Mouse (Mus musculus) lung, adult 2 months (tissue): ENCODE measurements around the gene Mus81. TPM values are rescaled to one million over a fixed set of nuclear protein-coding genes. Genes with fewer than 3 reads are reported as not detected.

ENCODE experiments used
- DNase-seq: peaks from one replicate; pipeline ENCODE4 v3.0.0; 2022
- H3K4me1 ChIP-seq: fragments of 200-500 bp; 2 replicates; pipeline ENCODE4 v1.6.1; 2011; ENCODE audit warnings: low read length; ENCODE audit not compliant: control insufficient read depth, insufficient read depth
- H3K4me3 ChIP-seq: fragments of 200-500 bp; replicated peaks from 2 replicates; pipeline ENCODE3; 2011; ENCODE audit warnings: low read depth, mild to moderate bottlenecking, control low read depth, low read length; ENCODE audit errors: extremely low read depth
- CTCF ChIP-seq: fragments of 200-500 bp; IDR thresholded peaks from 2 replicates; pipeline ENCODE4 v1.5.1; 2011; ENCODE audit warnings: mild to moderate bottlenecking, low read length, control low read depth; ENCODE audit not compliant: insufficient read depth
- POLR2A ChIP-seq: fragments of 200-500 bp; IDR thresholded peaks from 2 replicates; pipeline ENCODE4 v1.6.1; 2011; ENCODE audit warnings: low read depth, mild to moderate bottlenecking, control low read depth, low read length, borderline replicate concordance; ENCODE audit errors: extremely low read depth
- WGBS: fragments of 180-500 bp; shearing (Covaris S2); methylation state at CpG from one replicate; pipeline ENCODE4 v1.1.7; 2018; 5-methylcytosine and 5-hydroxymethylcytosine counted together
- polyA plus RNA-seq: library from polyadenylated mRNA; depleted of rRNA; stranded (reverse); fragments of >200 nt; gene quantifications from 2 replicates; pipeline ENCODE4 v1.2.3, GENCODE M21; 2012; rRNA removed

The Mus81 gene
- 50.3 and 53.0 TPM in 2 replicates for polyA plus RNA-seq

- under 1% methylated on average over 39 of the region's 39 CpGs for WGBS
- DNase-seq: peak; percentile 98
- H3K4me3 ChIP-seq: peak within 1 kb of the TSS; percentile 81
- peaks cover 5% of the 10 kb centered on the region; the same call in 1 of the 2 replicates for H3K4me1 ChIP-seq
- TF ChIP-seq POLR2A (peak; percentile 85), CTCF (peak; percentile 68)
These were observed at the start of gene Mus81 for GRCm38 (mm10) chr19:5487768-5488550. TSS of gene Mus81 (minus strand) at chr19:5488402.

- WGBS: 54% methylated on average over 8 of the region's 8 CpGs
These were observed 44.3 kb upstream of the Mus81 start for GRCm38 (mm10) chr19:5532520-5532919.

GRCm38 (mm10) chr19:5530138-5530524, 41.9 kb upstream of the Mus81 start:
- TF ChIP-seq POLR2A: no peak
- no peaks in the 10 kb centered on the region for H3K4me1 ChIP-seq
- WGBS: 55% methylated on average over 7 of the region's 7 CpGs
- DNase-seq: no peak
- no peak overlapping the region for H3K4me3 ChIP-seq

More at GRCm38 (mm10) chr19:5532520-5532919, 44.3 kb upstream of the Mus81 start:
- Histone ChIP-seq H3K4me3 (no peak overlapping the region), H3K4me1 (no peaks in the 10 kb centered on the region)
- DNase-seq: no peak
- TF ChIP-seq POLR2A (no peak), CTCF (no peak)

- DNase-seq: peak; percentile 98
- WGBS: 8% methylated on average over 20 of the region's 20 CpGs
- no peaks in the 10 kb centered on the region for H3K4me1 ChIP-seq
These were observed 41.3 kb upstream of the Mus81 start for GRCm38 (mm10) chr19:5529325-5530137.

GRCm38 (mm10) chr19:5525204-5525603, 37.0 kb upstream of the Mus81 start:
- no peak for TF ChIP-seq CTCF
- no peak for TF ChIP-seq POLR2A
- H3K4me3 ChIP-seq: no peak overlapping the region
- H3K4me1 ChIP-seq: no peaks in the 10 kb centered on the region
- 82% methylated on average over 5 of the region's 5 CpGs for WGBS
- no peak for DNase-seq

More at GRCm38 (mm10) chr19:5529325-5530137, 41.3 kb upstream of the Mus81 start:
- H3K4me3 ChIP-seq: peak overlapping the region; percentile 58
- TF ChIP-seq POLR2A: no peak
- TF ChIP-seq CTCF: peak; percentile 94

- TF ChIP-seq CTCF: no peak
These were observed 30.5 kb upstream of the Mus81 start for GRCm38 (mm10) chr19:5518721-5519120.

GRCm38 (mm10) chr19:5516906-5517505, 28.8 kb upstream of the Mus81 start:
- TF ChIP-seq POLR2A: no peak
- no peak for TF ChIP-seq CTCF
- H3K4me3 ChIP-seq: no peak overlapping the region
- WGBS: 72% methylated on average over 8 of the region's 8 CpGs
- no peak for DNase-seq
- peaks cover 5% of the 10 kb centered on the region; the same call in 1 of the 2 replicates for H3K4me1 ChIP-seq

More at GRCm38 (mm10) chr19:5518721-5519120, 30.5 kb upstream of the Mus81 start:
- Histone ChIP-seq H3K4me1 (no peaks in the 10 kb centered on the region), H3K4me3 (no peak overlapping the region)
- DNase-seq: no peak
- 92% methylated on average over 3 of the region's 3 CpGs for WGBS

- 86% methylated on average over 7 of the region's 7 CpGs for WGBS
- no peak for DNase-seq
- TF ChIP-seq CTCF: no peak
- TF ChIP-seq POLR2A: no peak
- Histone ChIP-seq H3K4me1 (peaks cover 5% of the 10 kb centered on the region; the same call in 1 of the 2 replicates), H3K4me3 (no peak overlapping the region)
These were observed 27.9 kb upstream of the Mus81 start for GRCm38 (mm10) chr19:5515840-5516777.
